Mouse (Mus musculus) intestine, embryonic 16.5 days (tissue): ENCODE data around the gene Rbm8a. TPM values are rescaled to one million over a fixed set of nuclear protein-coding genes. Genes with fewer than 3 reads are reported as not detected.

Experiments
- ATAC-seq: fragments of 200-750 bp; cut with Nextera tagmentation; 2 replicates; pipeline ENCODE4 v1.8.0; 2017; ENCODE audit warnings: moderate TSS enrichment, moderate library complexity
- H3K27ac ChIP-seq: fragments of 300-500 bp; sonication (generic); 2 replicates; pipeline ENCODE4 v1.5.1; 2014; ENCODE audit warnings: mild to moderate bottlenecking, low read length
- H3K27me3 ChIP-seq: fragments of 300-500 bp; sonication (generic); replicated peaks from 2 replicates; pipeline ENCODE4 v1.6.1; 2014; ENCODE audit warnings: low read length, control low read depth, mixed read lengths; ENCODE audit not compliant: control insufficient read depth, insufficient read depth
- H3K36me3 ChIP-seq: fragments of 300-500 bp; sonication (generic); 2 replicates; pipeline ENCODE4 v1.6.1; 2014; ENCODE audit warnings: low read length, control low read depth; ENCODE audit not compliant: control insufficient read depth, insufficient read depth
- H3K4me1 ChIP-seq: fragments of 300-500 bp; sonication (generic); 2 replicates; pipeline ENCODE4 v1.6.1; 2014; ENCODE audit warnings: low read length, control low read depth, mixed read lengths; ENCODE audit not compliant: control insufficient read depth, insufficient read depth
- H3K4me2 ChIP-seq: fragments of 300-500 bp; sonication (generic); 2 replicates; pipeline ENCODE4 v1.6.1; 2014; ENCODE audit warnings: low read depth, low read length, control low read depth
- H3K4me3 ChIP-seq: fragments of 300-500 bp; sonication (generic); 2 replicates; pipeline ENCODE4 v1.5.1; 2014; ENCODE audit warnings: mild to moderate bottlenecking, low read length
- H3K9ac ChIP-seq: fragments of 300-500 bp; sonication (generic); 2 replicates; pipeline ENCODE4 v1.6.1; 2014; ENCODE audit warnings: low read depth, low read length
- H3K9me3 ChIP-seq: fragments of 300-500 bp; sonication (generic); 2 replicates; pipeline ENCODE4 v1.6.1; 2016; ENCODE audit warnings: low read length, control low read depth; ENCODE audit not compliant: control insufficient read depth
- WGBS: fragments of 180-500 bp; shearing (Covaris S2); extraction: QIAGEN DNeasy Blood & Tissue Kit; methylation state at CpG from one replicate; pipeline ENCODE4 v1.1.7; 2014; 5-methylcytosine and 5-hydroxymethylcytosine counted together
- polyA plus RNA-seq: library from polyadenylated mRNA; unstranded; fragments of >200 nt; fragmentation: Nextera tagmentation; extraction: Ambion mirVana; gene quantifications from 2 replicates; pipeline ENCODE4 v1.2.1, GENCODE M21; 2015

Rbm8a gene
- polyA plus RNA-seq, 1 experiment from 2014 or later: 103 TPM

DNA sequence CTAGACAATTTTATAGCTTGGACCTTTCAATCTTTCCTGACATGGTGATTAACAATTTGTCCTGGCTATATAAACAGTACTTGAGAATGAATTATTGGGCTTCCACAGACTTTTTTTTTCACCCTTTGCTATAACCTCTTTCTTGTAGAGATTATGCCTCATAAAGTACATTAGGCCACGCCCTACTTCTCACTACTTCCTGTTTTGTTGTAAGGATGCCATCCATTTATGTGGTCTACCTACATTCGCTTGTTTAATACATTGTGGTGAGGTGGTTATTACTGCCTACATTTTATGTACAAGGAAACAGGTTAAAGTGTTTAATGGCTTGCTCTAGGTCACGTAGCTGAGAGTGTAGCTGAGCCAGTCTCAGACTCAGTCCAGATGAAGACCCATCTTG lies 45.4 kb downstream of the Rbm8a start:
- no peaks in the 10 kb centered on the region for H3K36me3 ChIP-seq
- H3K4me2 ChIP-seq: no peak overlapping the region
- peak; percentile 11; the same call in 1 of the 2 replicates for ATAC-seq
- H3K4me1 ChIP-seq: peaks cover 14% of the 10 kb centered on the region
- H3K9ac ChIP-seq: no peak overlapping the region
- H3K9me3 ChIP-seq: no peaks in the 10 kb centered on the region
- WGBS: 73% methylated on average over 3 of the region's 3 CpGs
- no peak overlapping the region for H3K4me3 ChIP-seq
- peaks cover 5% of the 10 kb centered on the region; the same call in 1 of the 2 replicates for H3K27me3 ChIP-seq
- no peak overlapping the region for H3K27ac ChIP-seq

DNA sequence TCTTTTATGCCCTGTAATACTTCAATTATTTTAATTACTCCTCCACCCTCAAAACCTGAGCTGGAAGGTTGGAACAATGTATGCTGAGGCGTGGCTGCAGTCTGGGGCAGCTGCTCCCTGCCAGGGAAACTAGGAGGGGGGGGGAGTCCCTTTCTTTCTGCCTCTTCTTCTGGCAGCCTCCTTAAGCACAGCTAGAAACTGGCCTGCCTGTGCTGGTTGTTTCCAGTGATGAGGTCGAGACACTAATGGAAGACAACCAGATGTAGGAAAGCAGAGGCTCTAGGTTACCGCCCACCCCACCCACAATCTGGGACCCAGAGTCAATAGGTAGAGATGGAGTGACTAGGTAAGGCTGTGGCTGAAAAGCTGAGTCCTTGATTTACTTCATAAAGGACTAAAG lies 46.0 kb downstream of the Rbm8a start:
- Histone ChIP-seq H3K36me3 (no peaks in the 10 kb centered on the region), H3K27ac (no peak overlapping the region), H3K4me3 (no peak overlapping the region), H3K4me1 (peaks cover 9% of the 10 kb centered on the region), H3K9me3 (no peaks in the 10 kb centered on the region), H3K9ac (no peak overlapping the region), H3K27me3 (no peaks in the 10 kb centered on the region), H3K4me2 (no peak overlapping the region)
- ATAC-seq: peak; percentile 50
- WGBS: 51% methylated on average over 3 of the region's 3 CpGs

DNA sequence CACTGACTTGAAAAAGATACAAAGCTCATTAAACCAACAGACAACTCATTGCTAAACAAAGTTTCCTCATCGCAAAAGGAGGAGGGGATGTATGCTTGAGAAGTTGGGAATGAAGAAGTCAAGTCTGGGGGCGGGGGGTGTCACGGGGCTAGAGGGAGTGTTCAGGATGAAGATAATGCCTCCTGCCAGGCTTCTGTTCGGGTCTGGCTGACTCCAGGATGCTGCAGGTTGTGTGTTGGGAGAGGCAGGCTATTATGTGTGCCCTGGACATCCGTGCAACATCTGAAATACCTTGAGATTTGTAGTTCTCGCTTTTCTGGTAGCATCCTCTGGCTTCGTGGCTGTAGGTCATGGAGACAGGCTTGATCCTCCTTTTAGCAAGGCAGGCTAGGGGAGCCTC lies 48.7 kb downstream of the Rbm8a start:
- WGBS: 70% methylated on average over 7 of the region's 7 CpGs
- ATAC-seq: no peak
- Histone ChIP-seq H3K4me2 (no peak overlapping the region), H3K4me3 (no peak overlapping the region), H3K36me3 (no peaks in the 10 kb centered on the region), H3K27ac (no peak overlapping the region), H3K27me3 (no peaks in the 10 kb centered on the region), H3K4me1 (peaks cover 8% of the 10 kb centered on the region), H3K9ac (no peak overlapping the region), H3K9me3 (no peaks in the 10 kb centered on the region)

DNA sequence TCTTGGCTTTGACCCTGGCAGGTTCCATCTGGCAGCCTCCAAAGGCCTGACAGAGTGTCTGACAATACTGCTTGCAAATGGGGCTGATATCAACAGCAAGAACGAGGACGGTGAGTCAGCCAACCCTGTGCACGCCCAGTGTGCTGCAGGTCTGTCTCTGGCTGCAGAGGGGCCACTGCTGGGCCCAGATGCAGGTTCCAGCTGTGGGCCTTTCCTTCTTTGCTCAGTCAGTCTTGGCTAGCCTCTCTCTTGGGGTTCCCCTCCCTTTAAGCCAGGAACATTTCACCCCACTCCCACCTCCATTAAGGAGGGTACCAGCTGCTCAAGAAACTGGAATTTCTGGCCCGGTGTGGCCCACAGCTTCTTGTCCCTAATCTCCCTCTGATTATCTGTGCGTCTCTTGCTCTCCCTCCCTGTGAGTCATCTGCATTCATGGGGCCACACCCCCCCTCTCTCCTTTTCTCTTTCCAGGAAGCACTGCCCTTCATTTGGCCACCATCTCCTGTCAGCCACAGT lies 49.5 kb downstream of the Rbm8a start:
- Histone ChIP-seq H3K36me3 (no peaks in the 10 kb centered on the region), H3K9me3 (no peaks in the 10 kb centered on the region), H3K4me1 (peaks cover 8% of the 10 kb centered on the region), H3K27ac (no peak overlapping the region), H3K9ac (no peak overlapping the region), H3K4me3 (no peak overlapping the region), H3K4me2 (no peak overlapping the region), H3K27me3 (peaks cover 4% of the 10 kb centered on the region; the same call in 1 of the 2 replicates)
- WGBS: 31% methylated on average over 5 of the region's 5 CpGs
- peak; percentile 84 for ATAC-seq

DNA sequence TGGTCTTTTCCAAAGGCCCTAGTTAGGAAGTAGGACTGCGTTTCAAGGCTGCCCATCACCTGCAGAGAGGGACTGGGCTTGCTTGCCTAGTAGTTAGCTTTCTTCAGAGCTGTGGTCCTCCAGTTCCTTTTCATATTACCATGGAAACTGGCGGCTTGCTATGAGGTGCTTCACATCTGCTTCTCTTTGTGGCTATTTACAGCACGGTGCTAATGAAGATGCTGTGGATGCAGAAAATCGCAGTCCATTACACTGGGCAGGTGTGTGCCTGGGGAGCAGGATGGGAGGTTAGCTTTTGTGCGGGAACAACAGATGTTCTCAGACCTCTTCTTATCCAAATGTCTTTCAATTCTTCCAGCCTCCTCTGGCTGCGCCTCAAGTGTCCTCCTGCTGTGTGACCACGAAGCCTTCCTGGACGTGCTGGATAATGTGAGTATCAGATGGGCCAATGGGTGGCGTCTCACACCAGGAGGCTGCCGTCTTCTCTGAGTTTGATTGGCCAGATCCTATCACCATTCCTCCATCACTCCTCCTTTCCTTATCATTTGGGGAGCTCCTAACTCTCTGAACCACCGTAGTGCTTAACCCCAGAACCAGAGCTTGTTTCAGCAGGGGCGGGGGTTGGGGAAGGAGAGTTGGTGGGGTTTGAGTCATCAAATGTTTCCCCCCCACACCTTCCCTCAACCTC lies 50.7 kb downstream of the Rbm8a start:
- 41% methylated on average over 12 of the region's 12 CpGs for WGBS
- H3K27me3 ChIP-seq: peaks cover 4% of the 10 kb centered on the region; the same call in 1 of the 2 replicates
- ATAC-seq: no peak
- no peak overlapping the region for H3K9ac ChIP-seq
- no peak overlapping the region for H3K27ac ChIP-seq
- no peak overlapping the region for H3K4me2 ChIP-seq
- H3K9me3 ChIP-seq: no peaks in the 10 kb centered on the region
- H3K4me1 ChIP-seq: peaks cover 12% of the 10 kb centered on the region
- H3K4me3 ChIP-seq: no peak overlapping the region
- no peaks in the 10 kb centered on the region for H3K36me3 ChIP-seq

Other genes starting within 250 kb of the Rbm8a start
- 0.12 and 0.21 TPM in 2 replicates for gene BC107364, start 177.6 kb upstream of the Rbm8a start, polyA plus RNA-seq
- 0.15 and 0.37 TPM in 2 replicates for gene Hfe2, start 104.8 kb upstream of the Rbm8a start, polyA plus RNA-seq
- 146 and 152 TPM in 2 replicates for gene Txnip, start 72.0 kb upstream of the Rbm8a start, polyA plus RNA-seq
- 0.45 and 0.97 TPM in 2 replicates for gene Gm16253, start 52.9 kb upstream of the Rbm8a start, polyA plus RNA-seq
- gene Polr3gl, start 35.8 kb upstream of the Rbm8a start, polyA plus RNA-seq: 23.1 and 24.4 TPM in 2 replicates
- gene Ankrd34a, start 33.3 kb upstream of the Rbm8a start, polyA plus RNA-seq: 2.0 and 2.1 TPM in 2 replicates
- 4.8 TPM in 2 replicates for gene Lix1l, start 28.8 kb upstream of the Rbm8a start, polyA plus RNA-seq
- 43.7 and 44.4 TPM in 2 replicates for gene Pex11b, start 5.4 kb downstream of the Rbm8a start, polyA plus RNA-seq
- 0.11 TPM in 1 of 2 replicates, not detected in the other for gene Gm42957, start 5.5 kb downstream of the Rbm8a start, polyA plus RNA-seq
- 0.48 and 0.49 TPM in 2 replicates for gene Itga10, start 15.7 kb downstream of the Rbm8a start, polyA plus RNA-seq
- 0.28 and 0.39 TPM in 2 replicates for gene Ankrd35, start 40.2 kb downstream of the Rbm8a start, polyA plus RNA-seq
- 35.7 and 36.6 TPM in 2 replicates for gene Pias3, start 66.5 kb downstream of the Rbm8a start, polyA plus RNA-seq
- gene Nudt17, start 78.6 kb downstream of the Rbm8a start, polyA plus RNA-seq: 5.6 and 6.2 TPM in 2 replicates
- gene Polr3c, start 97.7 kb downstream of the Rbm8a start, polyA plus RNA-seq: 37.7 and 41.0 TPM in 2 replicates
- 43.6 and 47.3 TPM in 2 replicates for gene Rnf115, start 97.7 kb downstream of the Rbm8a start, polyA plus RNA-seq
- 45.2 and 67.0 TPM in 2 replicates for gene Pdzk1, start 199.4 kb downstream of the Rbm8a start, polyA plus RNA-seq
- gene Cd160, start 199.4 kb downstream of the Rbm8a start, polyA plus RNA-seq: 1.4 and 1.6 TPM in 2 replicates